Mouse (Mus musculus) C2C12 (cell line): ENCODE measurements around the gene 1700086D15Rik. TPM values are rescaled to one million over a fixed set of nuclear protein-coding genes. Genes with fewer than 3 reads are reported as not detected.

Experiments
- H3K27me3 ChIP-seq: one replicate; pipeline ENCODE4 v1.6.1; 2011; ENCODE audit not compliant: control insufficient read depth, insufficient read depth, insufficient read length
- H3K36me3 ChIP-seq: one replicate; pipeline ENCODE4 v1.6.1; 2011; ENCODE audit not compliant: control insufficient read depth, insufficient read depth
- H3K4me3 ChIP-seq: one replicate; pipeline ENCODE4 v1.5.1; 2011; ENCODE audit warnings: mild to moderate bottlenecking, control low read depth; ENCODE audit not compliant: poor library complexity, insufficient read depth, severe bottlenecking
- H3K79me2 ChIP-seq: one replicate; pipeline ENCODE4 v1.6.1; 2011; ENCODE audit not compliant: control insufficient read depth, insufficient read depth
- H3K79me3 ChIP-seq: one replicate; pipeline ENCODE4 v1.6.1; 2011; ENCODE audit warnings: low read depth, control low read depth
- H3ac ChIP-seq: one replicate; pipeline ENCODE3; 2011; ENCODE audit warnings: low read depth; ENCODE audit not compliant: control insufficient read depth, insufficient read length
- CEBPB ChIP-seq: IDR thresholded peaks from one replicate; pipeline ENCODE4 v1.6.1; 2011; ENCODE audit warnings: low read depth, mild to moderate bottlenecking, control low read depth, moderate library complexity
- CTCF ChIP-seq: IDR thresholded peaks from one replicate; pipeline ENCODE4 v1.5.1; 2011; ENCODE audit not compliant: control insufficient read depth, insufficient read depth, insufficient read length
- FOSL1 ChIP-seq: IDR thresholded peaks from one replicate; pipeline ENCODE4 v1.8.0; 2011; ENCODE audit warnings: mild to moderate bottlenecking, low read length; ENCODE audit not compliant: poor library complexity, insufficient read depth, severe bottlenecking
- MAX ChIP-seq: IDR thresholded peaks from one replicate; pipeline ENCODE4 v1.6.1; 2011; ENCODE audit warnings: mild to moderate bottlenecking, control low read depth
- MYOD1 ChIP-seq: IDR thresholded peaks from one replicate; pipeline ENCODE4 v1.6.1; 2011; ENCODE audit warnings: low read depth; ENCODE audit not compliant: control insufficient read depth, insufficient read length
- MYOG ChIP-seq: IDR thresholded peaks from one replicate; pipeline ENCODE4 v1.6.1; 2011; ENCODE audit not compliant: control insufficient read depth, insufficient read length; ENCODE audit errors: extremely low read depth
- USF1 ChIP-seq: IDR thresholded peaks from one replicate; pipeline ENCODE4 v1.6.1; 2011; ENCODE audit warnings: low read depth, mild to moderate bottlenecking, control low read depth, moderate library complexity
- polyA plus RNA-seq: library from polyadenylated mRNA; unstranded; fragments of >200 nt; fragmentation: generic; extraction: Trizol; gene quantifications from one replicate; pipeline ENCODE4 v1.2.1, GENCODE M21; 2012; ENCODE audit warnings: missing spikeins

The 1700086D15Rik gene
- polyA plus RNA-seq, 1 experiment, result not detected

DNA sequence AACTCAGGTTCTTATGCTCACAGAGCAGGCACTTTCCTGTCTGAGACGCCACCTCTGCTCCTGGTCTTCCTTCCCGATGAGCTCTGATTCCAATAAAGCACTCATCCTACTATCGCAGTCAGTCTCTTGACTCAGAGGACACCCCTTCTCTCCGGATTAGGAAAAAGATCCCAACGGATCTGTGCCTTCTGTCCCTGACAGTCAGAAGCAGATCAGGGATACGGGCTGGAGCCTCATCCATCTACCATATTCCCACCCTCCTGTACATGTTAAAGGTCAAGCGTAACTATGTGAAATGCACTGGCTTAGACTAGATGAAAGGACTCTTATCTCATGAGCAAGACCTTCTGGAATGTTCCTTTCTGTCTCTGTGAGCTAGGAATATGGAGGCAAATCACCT is 11.2 kb downstream of the 1700086D15Rik start:
- Histone ChIP-seq H3K79me3 (no peaks in the 10 kb centered on the region), H3K4me3 (no peak overlapping the region), H3K27me3 (no peaks in the 10 kb centered on the region), H3ac (no peak overlapping the region), H3K79me2 (no peaks in the 10 kb centered on the region), H3K36me3 (no peaks in the 10 kb centered on the region)
- TF ChIP-seq MYOD1 (no peak), MAX (no peak), CTCF (no peak), USF1 (no peak), MYOG (no peak), FOSL1 (no peak), CEBPB (no peak)

DNA sequence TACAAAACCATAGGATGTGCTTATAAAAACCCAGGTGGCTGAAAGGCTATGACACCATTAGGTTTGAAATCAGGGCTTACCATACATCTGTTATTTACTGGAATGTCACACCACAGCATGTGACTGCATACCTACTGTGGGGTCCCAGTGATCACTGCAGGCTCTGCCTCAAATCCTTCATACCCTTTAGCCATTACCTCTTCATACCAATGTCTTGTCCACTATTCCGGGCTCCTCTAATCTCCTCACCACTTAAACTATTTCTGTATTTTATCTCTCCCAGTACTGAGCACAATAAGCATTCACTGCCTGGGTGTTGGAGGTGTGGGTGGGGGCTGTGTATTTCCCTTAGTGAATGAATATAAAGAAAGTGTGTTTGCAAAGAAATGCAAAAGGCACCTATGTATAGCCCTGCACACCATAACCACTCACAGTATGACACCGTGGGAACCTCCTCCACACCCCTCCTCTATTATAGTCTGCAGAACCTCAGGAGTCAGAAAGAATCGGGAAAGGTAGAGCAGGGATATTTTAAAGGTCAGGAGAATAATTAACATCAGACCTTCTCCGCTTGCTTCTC is 16.8 kb downstream of the 1700086D15Rik start:
- Histone ChIP-seq H3K79me2 (no peaks in the 10 kb centered on the region), H3K4me3 (no peak overlapping the region), H3ac (no peak overlapping the region), H3K36me3 (no peaks in the 10 kb centered on the region), H3K27me3 (no peaks in the 10 kb centered on the region), H3K79me3 (no peaks in the 10 kb centered on the region)
- TF ChIP-seq FOSL1 (no peak), MAX (no peak), MYOD1 (no peak), USF1 (no peak), CTCF (no peak), CEBPB (no peak), MYOG (no peak)

DNA sequence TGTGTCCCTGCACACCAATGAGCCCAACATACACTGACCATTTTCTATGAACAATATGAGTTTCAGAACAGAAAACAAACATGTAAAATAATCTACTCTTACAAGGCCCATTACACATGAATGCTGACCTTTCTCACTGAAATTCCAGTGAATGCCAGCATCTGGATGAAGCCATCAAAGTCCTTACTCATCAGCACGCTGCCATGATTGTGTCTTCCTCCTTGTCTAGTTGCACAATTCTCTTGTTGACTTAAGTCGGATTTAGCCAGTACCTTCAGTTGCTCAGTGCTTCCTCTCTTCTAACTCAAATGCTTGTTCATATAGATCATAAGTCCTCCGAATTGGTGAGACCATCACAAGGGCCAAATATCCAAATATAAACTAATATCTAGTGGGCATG is 20.7 kb downstream of the 1700086D15Rik start:
- H3K79me2 ChIP-seq, result no peaks in the 10 kb centered on the region
- H3K4me3 ChIP-seq, result no peak overlapping the region
- TF ChIP-seq MYOD1 (peak; percentile 18), MAX (peak; percentile 27), CEBPB (peak; percentile 82), MYOG (no peak)
- no peaks in the 10 kb centered on the region for H3K79me3 ChIP-seq
- H3ac ChIP-seq, result no peak overlapping the region
- H3K36me3 ChIP-seq, result no peaks in the 10 kb centered on the region
- no peaks in the 10 kb centered on the region for H3K27me3 ChIP-seq

DNA sequence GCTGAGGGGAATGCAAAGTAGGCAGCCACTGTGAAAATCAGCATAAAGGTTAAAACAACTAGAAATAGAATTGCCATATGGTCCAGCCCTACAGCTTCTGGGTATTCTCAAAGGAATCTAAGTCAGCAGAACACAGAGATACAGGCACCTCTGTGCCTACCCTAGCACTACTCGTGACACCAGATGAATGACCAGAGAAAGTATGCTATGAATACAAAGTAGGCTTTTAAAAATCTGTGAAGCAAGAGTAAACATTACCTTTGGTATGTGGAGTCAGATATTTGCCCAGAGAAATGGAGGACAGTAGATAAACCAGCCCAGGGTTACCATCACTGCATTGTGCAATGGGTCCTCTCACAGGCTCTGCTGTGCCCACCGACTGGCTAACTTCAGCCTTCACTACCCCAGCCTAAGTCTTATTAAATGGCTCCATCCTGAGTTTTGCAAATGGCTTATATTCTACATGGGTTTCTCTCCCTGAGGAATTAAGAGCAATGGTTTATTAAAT is 22.5 kb downstream of the 1700086D15Rik start:
- Histone ChIP-seq H3K79me3 (no peaks in the 10 kb centered on the region), H3K4me3 (no peak overlapping the region), H3K79me2 (no peaks in the 10 kb centered on the region), H3K36me3 (no peaks in the 10 kb centered on the region), H3K27me3 (no peaks in the 10 kb centered on the region), H3ac (no peak overlapping the region)
- no peak for TF ChIP-seq CTCF
- no peak for TF ChIP-seq USF1
- no peak for TF ChIP-seq MYOD1
- no peak for TF ChIP-seq CEBPB
- no peak for TF ChIP-seq MYOG
- TF ChIP-seq MAX, result no peak
- no peak for TF ChIP-seq FOSL1

DNA sequence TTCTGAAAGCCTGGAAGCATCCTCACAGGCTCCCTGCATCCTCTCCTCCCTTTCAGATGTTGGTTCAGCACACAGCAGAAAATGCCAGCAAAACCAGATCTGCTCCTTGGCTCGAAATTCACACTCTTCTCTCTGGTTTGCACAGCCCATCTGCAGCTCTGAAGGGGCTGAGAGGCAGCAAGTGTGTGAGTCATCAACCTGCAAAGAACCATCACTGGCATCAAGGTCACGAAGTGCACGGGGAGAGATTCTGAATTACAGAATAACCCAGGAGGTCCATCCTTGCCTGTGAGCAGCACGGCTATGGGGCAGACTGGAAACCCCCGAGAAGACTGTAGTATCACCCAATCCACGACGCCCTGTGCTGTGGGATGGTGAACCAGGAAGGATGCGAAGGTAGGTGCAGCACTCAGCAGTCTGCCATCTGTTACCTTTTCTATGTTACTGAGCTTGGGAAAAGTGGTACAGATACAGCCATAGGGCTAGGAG is 24.4 kb downstream of the 1700086D15Rik start:
- TF ChIP-seq MYOG (no peak), USF1 (no peak), FOSL1 (no peak), CEBPB (no peak), MYOD1 (no peak), CTCF (no peak), MAX (no peak)
- H3K79me2 ChIP-seq, result no peaks in the 10 kb centered on the region
- no peaks in the 10 kb centered on the region for H3K79me3 ChIP-seq
- H3ac ChIP-seq, result no peak overlapping the region
- H3K27me3 ChIP-seq, result no peaks in the 10 kb centered on the region
- H3K4me3 ChIP-seq, result no peak overlapping the region
- H3K36me3 ChIP-seq, result no peaks in the 10 kb centered on the region

DNA sequence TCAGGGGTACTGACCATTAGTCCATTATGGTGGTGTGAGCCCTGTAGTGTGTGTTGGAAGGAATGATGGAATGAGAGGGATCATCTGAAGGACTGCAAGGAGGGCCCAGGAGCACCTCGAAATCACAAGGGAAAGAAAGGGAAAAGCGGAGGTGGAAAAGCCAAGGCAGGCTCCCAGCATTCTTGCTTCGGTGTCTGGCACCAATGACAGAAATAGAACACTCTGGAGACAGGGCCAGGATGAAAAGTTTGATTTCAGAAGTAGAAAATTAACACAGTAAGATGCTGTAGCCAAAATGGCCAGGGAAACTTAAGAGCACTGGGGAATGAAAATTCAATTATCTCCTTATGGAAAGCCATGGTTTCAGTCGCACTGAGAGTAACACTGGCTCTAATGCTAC is 26.0 kb downstream of the 1700086D15Rik start:
- no peaks in the 10 kb centered on the region for H3K79me2 ChIP-seq

More for the DNA sequence above, 26.0 kb downstream of the 1700086D15Rik start:
- no peak for TF ChIP-seq MYOD1
- no peak for TF ChIP-seq FOSL1
- TF ChIP-seq CEBPB, result no peak
- TF ChIP-seq MYOG, result no peak
- no peak for TF ChIP-seq MAX
- TF ChIP-seq USF1, result no peak
- no peaks in the 10 kb centered on the region for H3K27me3 ChIP-seq
- H3K4me3 ChIP-seq, result no peak overlapping the region
- no peaks in the 10 kb centered on the region for H3K36me3 ChIP-seq
- no peaks in the 10 kb centered on the region for H3K79me3 ChIP-seq
- H3ac ChIP-seq, result no peak overlapping the region
